In genomic region chr2:84648369-84648768, GRCm38 (mm10) we compare ENCODE assay signal across 8 mouse cellular contexts. TPM values are rescaled to one million over a fixed set of nuclear protein-coding genes. Genes with fewer than 3 reads are reported as not detected.
DNase-seq lines count a peak whose midpoint lies in the region; ATAC-seq and TF ChIP-seq lines count a peak whose summit lies in the region.

No protein-coding gene starts in this region.

- DNase-seq in kidney, postnatal 10 days, result no peak
- peak; percentile 46 for DNase-seq in embryo, embryonic 11 days
- DNase-seq in intestine, embryonic 14.5 days (ENCODE audit: low spot score), result no peak
- DNase-seq in midbrain, postnatal 0 days (ENCODE audit: low spot score), result peak; percentile 60
- DNase-seq in left cerebral cortex, postnatal 36 days (ENCODE audit: low spot score in 2 of 2), result no peak
- DNase-seq in layer of hippocampus, postnatal 25 days (ENCODE audit: extremely low spot score in 1 of 2, low spot score in 1 of 2), result no peak
- no peak for DNase-seq in adrenal gland, postnatal 36 days

- H3K4me1 ChIP-seq in kidney, embryonic 15.5 days, result peaks cover 22% of the 10 kb centered on the region
- peaks cover 11% of the 10 kb centered on the region; the same call in 1 of the 2 replicates for H3K4me1 ChIP-seq in intestine, embryonic 14.5 days (replicated peaks; ENCODE audit: control insufficient read depth, insufficient read depth, low read length)
- 0 out of 2 replicates have a peak, but pooled peaks cover 3% of the 10 kb centered on the region for H3K4me1 ChIP-seq in midbrain, postnatal 0 days (ENCODE audit: insufficient read depth, low read length)

- 22% methylated on average over 6 of the region's 6 CpGs for WGBS in kidney, embryonic 15.5 days
- WGBS in intestine, embryonic 14.5 days, result 25% methylated on average over 6 of the region's 6 CpGs
- 8% methylated on average over 6 of the region's 6 CpGs for WGBS in midbrain, postnatal 0 days

- TF ChIP-seq CTCF in midbrain, postnatal 0 days (IDR thresholded peaks at IDR 0.05), result peak; percentile 53

- 0 out of 2 replicates have a peak, but pooled peaks cover 2% of the 10 kb centered on the region for H3K36me3 ChIP-seq in kidney, embryonic 15.5 days
- H3K36me3 ChIP-seq in intestine, embryonic 14.5 days (ENCODE audit: control insufficient read depth, insufficient read depth, low read length), result 0 out of 2 replicates have a peak, but pooled peaks cover 3% of the 10 kb centered on the region
- H3K36me3 ChIP-seq in midbrain, postnatal 0 days (ENCODE audit: insufficient read depth, low read length), result no peaks in the 10 kb centered on the region

- H3K4me3 ChIP-seq in kidney, embryonic 15.5 days (replicated peaks), result peak overlapping the region; percentile 75
- peak overlapping the region; percentile 88 for H3K4me3 ChIP-seq in intestine, embryonic 14.5 days (ENCODE audit: low read depth, low read length)
- peak overlapping the region; percentile 63 for H3K4me3 ChIP-seq in midbrain, postnatal 0 days (ENCODE audit: low read depth, low read length)

- H3K27ac ChIP-seq in kidney, embryonic 15.5 days, result no peak overlapping the region; the same call in 1 of the 2 replicates
- no peak overlapping the region for H3K27ac ChIP-seq in intestine, embryonic 14.5 days (ENCODE audit: low read depth)
- peak overlapping the region; percentile 34; the same call in 1 of the 2 replicates for H3K27ac ChIP-seq in midbrain, postnatal 0 days (ENCODE audit: low read depth, low read length)

- no peaks in the 10 kb centered on the region for H3K27me3 ChIP-seq in kidney, embryonic 15.5 days
- H3K27me3 ChIP-seq in intestine, embryonic 14.5 days (replicated peaks; ENCODE audit: control insufficient read depth, insufficient read depth, low read length), result no peaks in the 10 kb centered on the region
- H3K27me3 ChIP-seq in midbrain, postnatal 0 days (ENCODE audit: insufficient read depth, low read length), result no peaks in the 10 kb centered on the region

- no peaks in the 10 kb centered on the region for H3K9me3 ChIP-seq in kidney, embryonic 15.5 days (replicated peaks)
- no peaks in the 10 kb centered on the region for H3K9me3 ChIP-seq in intestine, embryonic 14.5 days (ENCODE audit: control insufficient read depth, low read length)
- H3K9me3 ChIP-seq in midbrain, postnatal 0 days (ENCODE audit: low read length), result no peaks in the 10 kb centered on the region

- intact Hi-C loops in left cerebral cortex, postnatal 36 days (cut with DNase I), result loop anchor here (2.0 kb wide), 1 partner anchor 14 kb away; no protein-coding TSS in a partner anchor

- peak overlapping the region; percentile 65 for H3K4me2 ChIP-seq in kidney, embryonic 15.5 days
- peak overlapping the region; percentile 73 for H3K4me2 ChIP-seq in intestine, embryonic 14.5 days (ENCODE audit: low read length)
- peak overlapping the region; percentile 78 for H3K4me2 ChIP-seq in midbrain, postnatal 0 days (ENCODE audit: low read depth, low read length, poor library complexity, severe bottlenecking)

- peak overlapping the region; percentile 37; the same call in 1 of the 2 replicates for H3K9ac ChIP-seq in kidney, embryonic 15.5 days
- peak overlapping the region; percentile 96 for H3K9ac ChIP-seq in intestine, embryonic 14.5 days (ENCODE audit: low read length)
- H3K9ac ChIP-seq in midbrain, postnatal 0 days (replicated peaks; ENCODE audit: low read length, poor library complexity, severe bottlenecking), result peak overlapping the region; percentile 64

- ATAC-seq in kidney, embryonic 15.5 days (replicated peaks; ENCODE audit: low FRiP score), result 0 out of 2 replicates have a peak, but pooled peaks have one; percentile 24
- no peak for ATAC-seq in intestine, embryonic 14.5 days (replicated peaks; ENCODE audit: low FRiP score, low TSS enrichment, low read depth)
- ATAC-seq in midbrain, postnatal 0 days (ENCODE audit: low FRiP score), result no peak

RNA-seq across cellular contexts. Expression of gene Ctnnd1, which starts 2.2 kb away (rescaled TPM):
- 50.3 and 54.7 TPM in 2 replicates for polyA plus RNA-seq in kidney, embryonic 15.5 days (2015; fragmentation: Nextera tagmentation; extraction: Ambion mirVana)
- 59.5 and 64.6 TPM in 2 replicates for polyA plus RNA-seq in intestine, embryonic 14.5 days (2014; fragmentation: Nextera tagmentation; extraction: Ambion mirVana)
- total RNA-seq in midbrain, postnatal 0 days (2014; rRNA removed), result 81.1 and 82.9 TPM in 2 replicates
- polyA plus RNA-seq in midbrain, postnatal 0 days (2015; fragmentation: Nextera tagmentation; extraction: Ambion mirVana), result 13.7 and 15.8 TPM in 2 replicates
- 10 to 100 TPM; 56.8 to 66.1 TPM for total RNA-seq in left cerebral cortex, postnatal 36 days (2021)
- 10 to 100 TPM; 46.1 to 59.1 TPM for total RNA-seq in layer of hippocampus, postnatal 25 days (2021)
- total RNA-seq in adrenal gland, postnatal 36 days (2021), result 100 to 1,000 TPM; 135 to 142 TPM

RNA-seq across cellular contexts. Expression of gene Btbd18, which starts 10.5 kb away (rescaled TPM):
- polyA plus RNA-seq in kidney, embryonic 15.5 days (2015; fragmentation: Nextera tagmentation; extraction: Ambion mirVana), result 0.26 and 0.34 TPM in 2 replicates
- 0.34 and 0.60 TPM in 2 replicates for polyA plus RNA-seq in intestine, embryonic 14.5 days (2014; fragmentation: Nextera tagmentation; extraction: Ambion mirVana)
- total RNA-seq in midbrain, postnatal 0 days (2014; rRNA removed), result not detected in 2 replicates
- 0.27 and 0.35 TPM in 2 replicates for polyA plus RNA-seq in midbrain, postnatal 0 days (2015; fragmentation: Nextera tagmentation; extraction: Ambion mirVana)
- total RNA-seq in left cerebral cortex, postnatal 36 days (2021), result not detected
- total RNA-seq in layer of hippocampus, postnatal 25 days (2021), result not detected
- under 1 TPM in 1 of 2 experiments, not detected in 1; 0.10 TPM for total RNA-seq in adrenal gland, postnatal 36 days (2021)

RNA-seq across cellular contexts. Expression of gene Selenoh, which starts 22.2 kb away (rescaled TPM):
- polyA plus RNA-seq in kidney, embryonic 15.5 days (2015; fragmentation: Nextera tagmentation; extraction: Ambion mirVana), result 355 and 388 TPM in 2 replicates
- polyA plus RNA-seq in intestine, embryonic 14.5 days (2014; fragmentation: Nextera tagmentation; extraction: Ambion mirVana), result 309 and 329 TPM in 2 replicates
- 180 and 269 TPM in 2 replicates for total RNA-seq in midbrain, postnatal 0 days (2014; rRNA removed)
- polyA plus RNA-seq in midbrain, postnatal 0 days (2015; fragmentation: Nextera tagmentation; extraction: Ambion mirVana), result 210 and 211 TPM in 2 replicates
- 10 to 100 TPM; 35.5 to 41.2 TPM for total RNA-seq in left cerebral cortex, postnatal 36 days (2021)
- total RNA-seq in layer of hippocampus, postnatal 25 days (2021), result 10 to 100 TPM; 30.3 to 31.5 TPM
- total RNA-seq in adrenal gland, postnatal 36 days (2021), result 10 to 100 TPM; 27.2 to 47.4 TPM

RNA-seq across cellular contexts. Expression of gene Gm28635, which starts 29.5 kb away (rescaled TPM):
- polyA plus RNA-seq in kidney, embryonic 15.5 days (2015; fragmentation: Nextera tagmentation; extraction: Ambion mirVana), result not detected in 2 replicates
- not detected in 2 replicates for polyA plus RNA-seq in intestine, embryonic 14.5 days (2014; fragmentation: Nextera tagmentation; extraction: Ambion mirVana)
- not detected in 2 replicates for total RNA-seq in midbrain, postnatal 0 days (2014; rRNA removed)
- not detected in 2 replicates for polyA plus RNA-seq in midbrain, postnatal 0 days (2015; fragmentation: Nextera tagmentation; extraction: Ambion mirVana)
- total RNA-seq in left cerebral cortex, postnatal 36 days (2021), result 1 to 10 TPM; 6.0 to 8.1 TPM
- total RNA-seq in layer of hippocampus, postnatal 25 days (2021), result 1 to 10 TPM in 1 of 2 experiments, not detected in 1; 1.1 TPM
- total RNA-seq in adrenal gland, postnatal 36 days (2021), result not detected

RNA-seq across cellular contexts. Expression of gene Med19, which starts 29.8 kb away (rescaled TPM):
- 41.3 and 44.4 TPM in 2 replicates for polyA plus RNA-seq in kidney, embryonic 15.5 days (2015; fragmentation: Nextera tagmentation; extraction: Ambion mirVana)
- polyA plus RNA-seq in intestine, embryonic 14.5 days (2014; fragmentation: Nextera tagmentation; extraction: Ambion mirVana), result 39.5 and 40.6 TPM in 2 replicates
- total RNA-seq in midbrain, postnatal 0 days (2014; rRNA removed), result 43.0 and 45.3 TPM in 2 replicates
- 47.4 and 49.5 TPM in 2 replicates for polyA plus RNA-seq in midbrain, postnatal 0 days (2015; fragmentation: Nextera tagmentation; extraction: Ambion mirVana)
- 10 to 100 TPM; 27.2 to 31.9 TPM for total RNA-seq in left cerebral cortex, postnatal 36 days (2021)
- total RNA-seq in layer of hippocampus, postnatal 25 days (2021), result 10 to 100 TPM; 31.3 to 33.3 TPM
- total RNA-seq in adrenal gland, postnatal 36 days (2021), result 10 to 100 TPM; 25.5 to 26.3 TPM

Comparison
In these comparisons a context has a peak if more than half of its experiments do, and no peak if none do; other contexts are left out.
1. H3K9ac ChIP-seq: peak in every context shown above with its lines; median percentile 96 in intestine, embryonic 14.5 days; 64 in midbrain, postnatal 0 days; 37 in kidney, embryonic 15.5 days.
2. DNase-seq: peak in embryo, embryonic 11 days (single experiment) and midbrain, postnatal 0 days (single experiment); none in kidney, postnatal 10 days (single experiment), intestine, embryonic 14.5 days (single experiment), left cerebral cortex, postnatal 36 days (0 of 2), layer of hippocampus, postnatal 25 days (0 of 2) and adrenal gland, postnatal 36 days (0 of 2).
3. Peak in every context shown above with its lines, with median percentiles within 50 percentile points of each other: H3K4me2 ChIP-seq and H3K4me3 ChIP-seq.